Mouse (Mus musculus) Patski (cell line): ENCODE measurements at regions not wholly inside any gene's neighbourhood (a gene's known extent, or its start where the extent isn't known, plus 50 kb on each side); places are given as distances from the start of the nearest gene placed in this dataset.

Source experiments
- ATAC-seq: fragments of 100-300 bp; one replicate; pipeline ENCODE4 v1.8.0; 2021
- CTCF ChIA-PET: fragments of 350-600 bp; sonication (Branson Sonifier 250); formaldehyde crosslinking; loops from one replicate; lab custom pipeline; 2022; ENCODE audit warnings: inconsistent platforms; lab: Charles Lee
- POLR2A ChIA-PET: fragments of 350-600 bp; sonication (Branson Sonifier 250); formaldehyde crosslinking; loops from one replicate; lab custom pipeline; 2022; ENCODE audit warnings: antibody characterized with exemption, inconsistent platforms; lab: Charles Lee
- DNase-seq: peaks from one replicate; pipeline ENCODE4 v3.0.0-alpha.2; 2011; ENCODE audit warnings: low read depth, low spot score
- H3K27me3 ChIP-seq: fragments of 371-371 bp; one replicate; pipeline ENCODE4 v1.5.1; 2021
- CTCF ChIP-seq: fragments of 100-300 bp; IDR thresholded peaks from one replicate; pipeline ENCODE4 v1.5.1; 2021
- in situ Hi-C: fragments of 300-500 bp; cut with MboI; formaldehyde crosslinking; loops from 3 replicates; pipeline ENCODE4 v1.11.1; 2018; ENCODE audit warnings: low pct_unique_long_range_greater_than_20kb, mixed read lengths

DNA sequence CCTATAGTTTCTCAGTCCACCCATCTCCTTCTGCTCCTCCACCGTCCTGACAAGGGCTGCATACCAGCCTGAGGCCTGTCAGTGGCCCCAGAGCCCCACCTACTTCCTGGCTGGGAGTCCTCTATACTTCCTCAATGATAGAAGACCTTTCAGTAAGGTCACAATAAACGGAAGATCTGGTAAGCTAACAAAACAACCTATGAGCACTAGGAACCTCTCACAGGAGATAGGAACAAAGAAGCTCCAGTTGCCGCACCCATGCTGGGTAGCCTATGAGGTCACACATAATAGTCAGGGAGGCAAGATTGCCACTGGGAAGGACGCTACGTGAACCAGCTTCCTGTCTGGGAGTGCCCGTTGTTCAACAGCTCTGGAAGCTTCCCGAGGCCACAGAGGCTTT is 58.1 kb upstream of the Stx16 start:
- no peak for ATAC-seq
- no peak for TF ChIP-seq CTCF
- no peak for DNase-seq
- POLR2A ChIA-PET: no interaction called here
- CTCF ChIA-PET: no interaction called here
- H3K27me3 ChIP-seq: no peaks in the 10 kb centered on the region
- in situ Hi-C loops: no loop called here

DNA sequence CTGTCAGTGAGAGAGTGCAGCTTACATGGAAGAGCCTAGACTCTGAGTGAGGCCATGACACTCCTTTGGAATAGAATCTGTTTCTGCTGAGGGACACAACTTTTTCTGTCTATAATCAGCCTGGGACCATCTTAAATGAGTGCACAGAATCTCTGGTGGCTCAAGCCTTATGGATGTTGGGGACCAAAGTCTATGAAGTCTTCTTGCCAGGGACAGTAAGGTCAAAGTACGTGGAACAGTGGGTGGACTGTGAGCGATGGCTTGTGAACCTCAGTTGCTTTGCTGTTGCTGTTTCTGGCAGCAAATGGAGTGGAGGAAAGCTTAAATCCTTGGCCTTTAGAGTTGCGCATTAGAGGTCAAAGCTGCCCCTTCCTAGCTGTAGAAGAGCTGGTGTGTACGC is 57.1 kb upstream of the Stx16 start:
- no peaks in the 10 kb centered on the region for H3K27me3 ChIP-seq
- ChIA-PET CTCF (no interaction called here), POLR2A (no interaction called here)
- ATAC-seq (no peak), DNase-seq (no peak)
- TF ChIP-seq CTCF: no peak
- in situ Hi-C loops: no loop called here

DNA sequence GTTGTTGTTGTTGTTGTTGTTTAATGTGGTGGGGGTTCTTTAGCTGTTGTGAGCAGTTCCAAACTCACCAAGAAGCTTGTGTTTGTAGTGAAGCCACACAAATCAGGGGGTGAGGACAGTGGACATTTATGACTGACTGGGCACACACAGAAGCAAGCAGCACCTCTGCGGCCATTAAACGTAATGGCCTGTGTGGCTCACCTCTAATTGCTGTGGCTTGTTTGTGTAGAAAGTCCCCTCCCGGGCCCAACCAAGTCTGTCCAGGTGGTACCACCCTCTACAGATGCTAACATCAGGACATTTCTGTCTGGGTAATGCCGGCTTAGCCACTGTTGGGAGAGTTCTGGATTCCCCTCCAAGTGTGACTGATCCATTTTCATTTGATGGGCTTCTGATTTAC is 56.1 kb upstream of the Stx16 start:
- no peak for TF ChIP-seq CTCF
- ChIA-PET POLR2A (no interaction called here), CTCF (no interaction called here)
- H3K27me3 ChIP-seq: no peaks in the 10 kb centered on the region
- no peak for DNase-seq
- no peak for ATAC-seq
- in situ Hi-C loops: loop anchor here (5.0 kb wide), 1 partner anchor 43 kb away; no protein-coding TSS in a partner anchor

DNA sequence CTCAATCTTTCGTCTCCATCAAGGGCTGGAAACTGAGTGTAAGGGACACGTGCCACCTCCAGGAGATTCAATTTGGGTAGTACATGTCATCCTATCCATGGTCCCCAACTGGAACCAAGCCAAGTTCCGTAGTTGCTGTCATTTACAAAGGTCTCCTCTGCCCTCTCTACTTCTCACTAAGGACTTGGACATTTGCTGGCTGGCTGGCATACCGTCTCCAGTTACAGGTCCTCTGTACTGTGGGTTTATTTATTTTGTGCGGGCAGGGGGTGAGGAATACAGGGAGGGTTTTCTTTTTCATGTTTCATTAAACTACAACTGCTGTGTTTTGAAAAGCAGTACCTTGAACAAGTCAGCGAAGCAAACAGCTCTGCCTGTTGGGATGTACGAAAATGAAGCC is 55.7 kb upstream of the Stx16 start:
- ChIA-PET CTCF (interaction anchor here (2.2 kb wide), 1 partner anchor 21 kb away, joined by 5 read pairs; no protein-coding TSS in a partner anchor), POLR2A (interaction anchor here (1.3 kb wide), 1 partner anchor 13 kb away, joined by 3 read pairs; no protein-coding TSS in a partner anchor)
- no peaks in the 10 kb centered on the region for H3K27me3 ChIP-seq
- in situ Hi-C loops: loop anchor here (5.0 kb wide), 1 partner anchor 43 kb away; no protein-coding TSS in a partner anchor
- DNase-seq: no peak
- ATAC-seq: no peak
- no peak for TF ChIP-seq CTCF

DNA sequence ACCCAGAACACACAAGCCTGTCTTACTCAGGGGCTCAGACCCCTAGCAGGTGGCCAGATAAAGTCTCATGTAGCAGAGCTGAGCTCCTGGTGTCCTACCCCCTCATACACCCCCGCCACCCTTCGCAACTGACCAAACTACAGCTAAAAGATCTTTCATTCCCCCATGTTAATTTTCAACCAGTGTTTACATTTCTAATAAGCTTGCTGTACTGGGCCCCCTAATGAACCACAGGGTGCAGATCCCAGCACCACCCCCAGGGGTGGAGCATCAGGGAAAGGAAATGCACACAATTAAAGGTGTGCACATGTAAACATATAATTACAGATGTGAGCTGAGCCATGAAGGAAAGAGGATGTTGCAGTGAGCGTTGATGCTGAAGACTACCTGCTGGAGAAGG is 54.6 kb upstream of the Stx16 start:
- ChIA-PET POLR2A (interaction anchor here (1.3 kb wide), 1 partner anchor 12 kb away, joined by 3 read pairs; no protein-coding TSS in a partner anchor), CTCF (interaction anchor here (0.8 to 2.2 kb wide), 2 partner anchors 20 to 30 kb away, joined by 3 to 5 read pairs; no protein-coding TSS in a partner anchor)
- in situ Hi-C loops: loop anchor here (5.0 kb wide), 1 partner anchor 44 kb away; no protein-coding TSS in a partner anchor
- ATAC-seq (no peak), DNase-seq (no peak)
- H3K27me3 ChIP-seq: no peaks in the 10 kb centered on the region
- TF ChIP-seq CTCF: no peak

DNA sequence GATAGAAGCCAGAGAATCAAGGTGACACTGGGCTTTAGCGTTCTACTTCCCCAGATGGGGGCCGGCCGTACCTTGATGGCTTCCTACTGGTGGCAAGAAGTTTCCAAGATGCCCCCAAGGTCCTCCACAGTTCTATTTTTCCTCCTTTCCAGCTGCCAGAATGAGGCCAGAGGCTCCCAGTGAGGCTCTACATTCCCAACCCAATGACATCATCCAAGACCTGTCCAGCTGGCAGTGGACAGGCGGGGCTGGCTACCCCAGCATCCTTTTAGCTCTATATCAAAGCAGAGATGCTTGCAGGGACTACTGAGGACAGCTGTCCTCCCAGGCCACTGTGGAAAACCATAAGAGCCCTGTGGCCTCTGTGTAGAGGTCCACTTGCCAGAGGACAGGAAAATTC is 53.8 kb upstream of the Stx16 start:
- DNase-seq: no peak
- POLR2A ChIA-PET: no interaction called here
- CTCF ChIA-PET: interaction anchor here (2.2 kb wide), 1 partner anchor 19 kb away, joined by 5 read pairs; no protein-coding TSS in a partner anchor
- no peak for ATAC-seq
- H3K27me3 ChIP-seq: no peaks in the 10 kb centered on the region
- no peak for TF ChIP-seq CTCF
- in situ Hi-C loops: loop anchor here (5.0 kb wide), 1 partner anchor 45 kb away; no protein-coding TSS in a partner anchor

DNA sequence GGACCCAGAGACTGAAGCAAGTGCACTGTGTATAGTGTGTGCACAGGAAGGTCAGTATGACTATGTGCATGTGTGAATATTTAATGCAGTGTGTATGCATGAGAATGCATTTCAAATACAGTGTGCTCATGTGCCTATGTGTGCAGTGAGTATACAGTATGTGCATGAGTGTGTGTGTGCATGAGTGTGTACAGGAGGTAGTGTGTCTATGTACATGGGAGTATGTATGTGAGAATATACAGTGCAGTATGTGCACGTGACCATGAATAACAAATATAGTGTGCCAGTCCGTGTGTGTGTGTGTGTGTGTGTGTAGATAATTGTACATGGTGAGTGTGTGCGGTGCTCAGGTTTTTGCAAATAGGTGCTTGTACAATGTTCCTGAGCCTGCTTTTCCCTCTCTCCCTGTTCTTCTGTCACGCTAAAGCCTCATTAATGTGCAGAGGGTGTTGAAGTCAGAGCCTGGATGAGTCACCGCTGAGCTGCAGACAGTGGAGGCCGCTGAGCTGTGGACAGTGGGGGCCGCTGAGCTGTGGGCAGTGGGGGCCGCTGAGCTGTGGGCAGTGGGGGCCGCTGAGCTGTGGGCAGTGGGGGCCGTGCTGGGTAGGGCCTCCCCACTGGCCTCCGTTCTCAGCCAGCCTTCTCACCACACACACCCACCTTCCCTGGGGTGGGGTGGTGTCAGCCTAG is 50.8 kb upstream of the Stx16 start:
- in situ Hi-C loops: no loop called here
- DNase-seq: peak; percentile 63
- ChIA-PET POLR2A (no interaction called here), CTCF (interaction anchor here (0.9 to 1.6 kb wide), 2 partner anchors 10 to 46 kb away, joined by 3 to 5 read pairs; no protein-coding TSS in a partner anchor)
- H3K27me3 ChIP-seq: no peaks in the 10 kb centered on the region
- peak; percentile 97 for ATAC-seq
- TF ChIP-seq CTCF: no peak
